Mouse (Mus musculus) cortical plate, adult 2 months (tissue): ENCODE data around the gene Cd164.

Source experiments
- CTCF ChIP-seq: fragments of 200-500 bp; IDR thresholded peaks from 2 replicates; pipeline ENCODE4 v1.5.1; 2011; ENCODE audit warnings: mild to moderate bottlenecking, control low read depth, low read length; ENCODE audit not compliant: insufficient read depth; ENCODE audit errors: extremely low read depth
- POLR2A ChIP-seq: fragments of 200-500 bp; IDR thresholded peaks from 2 replicates; pipeline ENCODE4 v1.6.1; 2011; ENCODE audit warnings: mild to moderate bottlenecking, low read length, control low read depth; ENCODE audit not compliant: insufficient read depth; ENCODE audit errors: extremely low read depth

DNA sequence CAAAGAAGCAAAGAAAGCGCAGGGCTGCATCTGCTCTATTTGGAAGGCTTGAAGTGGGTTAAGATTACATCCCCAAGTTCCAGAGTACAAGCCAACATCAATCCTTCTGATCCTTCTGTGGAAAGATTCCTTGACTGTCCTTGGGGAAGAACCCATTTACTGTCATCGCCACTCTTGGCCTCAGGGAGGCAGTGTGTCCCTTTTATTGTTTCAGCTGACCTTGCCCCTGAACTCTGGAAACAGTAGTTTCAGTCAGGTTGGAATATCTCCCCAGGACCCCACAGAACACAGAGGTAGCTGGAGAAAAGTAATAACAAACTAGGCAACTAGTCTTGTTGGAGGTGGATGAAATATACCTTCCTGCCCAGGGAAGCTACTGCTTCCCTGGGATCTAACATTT, 10.1 kb upstream of the Cd164 start:
- TF ChIP-seq POLR2A (no peak), CTCF (peak; percentile 64)
